Mouse (Mus musculus): ENCODE data around the gene Cdc45. TPM values are rescaled to one million over a fixed set of nuclear protein-coding genes. Genes with fewer than 3 reads are reported as not detected.
"Not testable (repeated sequence)": the region's sequence is repeated elsewhere in the genome, so short reads cannot be mapped to it uniquely, and the experiment has no call there.

The Cdc45 gene
- total RNA-seq (2021): 1 to 10 TPM; 2.6 to 4.2 TPM
- long read RNA-seq, experiment 1, partial matches to known transcripts: 3 of 6 reads
- long read RNA-seq, experiment 1, other reads (novel, unspliced or antisense): 2 of 6 reads
- long read RNA-seq, experiment 2, partial matches to known transcripts: 6 of 22 reads
- long read RNA-seq, experiment 2, other reads (novel, unspliced or antisense): 15 of 22 reads

GRCm38 (mm10) chr16:18811468-18812384 is at the start of gene Cdc45, which contains the start of gene Ufd1:
Gene Cdc45, minus strand, starts transcription at chr16:18811987.
Gene Ufd1, plus strand, starts transcription at chr16:18811779.
- DNase-seq (ENCODE audit: low spot score in 2 of 2): peak; percentile 86 to 94

DNA sequence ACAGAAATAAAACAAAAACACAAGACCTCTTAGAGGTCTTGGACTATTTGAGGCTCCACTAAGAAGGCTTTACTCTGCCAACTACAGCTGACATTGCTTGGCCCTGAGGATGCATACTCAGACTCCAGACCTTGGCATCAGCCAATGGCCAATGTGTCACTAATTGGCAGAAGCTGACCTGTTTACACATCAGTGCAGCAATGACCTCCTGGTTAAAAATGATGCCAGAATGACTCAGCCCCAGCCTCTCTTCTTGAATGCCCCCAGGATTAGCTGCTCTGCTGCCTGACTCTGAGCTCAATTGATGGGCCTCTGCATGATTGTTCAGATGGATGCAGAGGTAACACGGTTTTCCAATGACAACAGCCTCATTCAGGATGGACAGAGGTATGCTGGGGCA is 48.4 kb upstream of the Cdc45 start:
- no peak for DNase-seq (ENCODE audit: low spot score in 2 of 2)

DNA sequence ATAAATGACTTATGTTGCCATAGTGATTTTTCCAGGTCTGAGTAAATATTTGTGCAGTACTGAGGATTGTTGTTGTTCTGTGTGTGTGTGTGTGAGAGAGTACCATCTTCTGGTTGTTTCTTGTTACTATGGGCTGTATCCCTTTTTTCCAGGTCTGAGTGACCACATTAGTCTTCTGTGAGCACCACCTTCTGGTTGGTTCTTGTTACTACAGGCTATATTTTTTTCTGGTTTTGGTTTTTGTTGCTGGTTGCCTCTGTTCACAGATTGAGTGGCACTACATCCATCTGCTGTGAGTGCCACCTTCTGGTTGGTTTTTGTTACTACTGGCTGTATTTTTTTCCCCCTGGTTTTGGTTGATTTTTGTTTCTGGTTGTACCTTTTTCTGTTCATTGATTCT is 46.8 kb upstream of the Cdc45 start:
- peak in 1 of 2 experiments; percentile 81 for DNase-seq (ENCODE audit: low spot score in 2 of 2)

DNA sequence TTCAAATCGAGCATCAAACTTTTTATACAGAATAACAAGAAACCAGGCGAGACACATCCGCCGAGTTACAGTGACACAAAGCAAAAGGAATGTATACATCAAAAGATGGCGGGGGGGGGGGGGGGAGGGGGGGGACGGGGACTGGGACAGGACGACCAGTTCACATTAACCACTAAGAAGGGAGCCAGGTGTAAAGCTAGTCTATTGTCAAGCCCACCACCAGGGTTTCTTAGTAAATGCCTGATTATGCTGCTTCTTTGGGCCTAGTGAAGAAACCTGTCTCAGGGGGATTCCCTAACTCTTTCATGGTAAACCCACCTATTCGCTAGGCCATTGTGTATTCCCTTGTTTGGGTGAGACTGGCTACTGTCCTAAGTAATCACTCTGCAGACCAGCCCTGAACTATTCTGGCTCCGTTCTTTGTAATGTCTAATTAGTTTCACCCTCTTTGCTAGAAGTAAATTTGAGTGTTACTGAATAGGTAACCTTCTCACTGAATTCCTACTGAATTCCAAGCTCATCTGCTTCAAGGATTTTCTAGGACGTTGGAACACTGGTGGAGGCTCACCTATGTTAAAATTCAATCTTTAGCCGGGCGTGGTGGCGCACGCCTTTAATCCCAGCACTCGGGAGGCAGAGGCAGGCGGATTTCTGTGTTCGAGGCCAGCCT is 37.9 kb upstream of the Cdc45 start:
- DNase-seq (ENCODE audit: low spot score in 2 of 2): not testable (repeated sequence)

DNA sequence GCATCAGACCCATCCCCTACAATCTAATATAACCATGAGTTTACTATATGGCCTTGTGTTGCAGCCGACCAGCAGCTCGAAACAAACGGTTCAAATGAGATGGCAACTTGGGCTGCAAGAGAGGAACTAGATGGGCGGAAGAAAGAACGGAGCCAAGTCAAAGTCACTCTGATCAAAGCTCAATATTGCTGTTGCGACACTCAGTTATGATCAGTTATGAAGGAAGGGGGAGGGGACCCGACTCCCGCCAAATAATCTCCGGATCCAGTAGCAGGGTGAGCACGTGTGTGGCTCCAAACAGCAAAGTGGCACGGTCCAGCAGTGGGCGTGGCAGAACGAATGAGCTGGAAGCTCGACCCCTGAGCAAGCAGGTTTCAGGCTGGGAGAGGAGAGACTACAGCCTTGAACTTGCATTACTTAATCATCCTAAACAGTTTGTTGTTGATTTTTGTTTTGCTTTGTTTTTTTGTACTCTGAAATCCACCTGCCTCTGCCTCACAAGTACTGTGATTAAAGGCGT is 34.6 kb upstream of the Cdc45 start:
- DNase-seq (ENCODE audit: low spot score in 2 of 2): no peak

- DNase-seq (ENCODE audit: low spot score in 2 of 2): no peak
Observed at GRCm38 (mm10) chr16:18838346-18838745, 26.6 kb upstream of the Cdc45 start.

GRCm38 (mm10) chr16:18836468-18837208 is 24.9 kb upstream of the Cdc45 start, which contains the start of the genes 2510002D24Rik and Gm28539:
Gene 2510002D24Rik, plus strand, starts transcription at chr16:18836578.
Gene Gm28539, plus strand, starts transcription at chr16:18836584.
- DNase-seq (ENCODE audit: low spot score in 2 of 2): peak; percentile 88 to 95

GRCm38 (mm10) chr16:18836073-18836467 is 24.3 kb upstream of the Cdc45 start:
- DNase-seq (ENCODE audit: low spot score in 2 of 2): no peak

- no peak for DNase-seq (ENCODE audit: low spot score in 2 of 2)
Observed at GRCm38 (mm10) chr16:18833486-18833885, 21.7 kb upstream of the Cdc45 start.

DNA sequence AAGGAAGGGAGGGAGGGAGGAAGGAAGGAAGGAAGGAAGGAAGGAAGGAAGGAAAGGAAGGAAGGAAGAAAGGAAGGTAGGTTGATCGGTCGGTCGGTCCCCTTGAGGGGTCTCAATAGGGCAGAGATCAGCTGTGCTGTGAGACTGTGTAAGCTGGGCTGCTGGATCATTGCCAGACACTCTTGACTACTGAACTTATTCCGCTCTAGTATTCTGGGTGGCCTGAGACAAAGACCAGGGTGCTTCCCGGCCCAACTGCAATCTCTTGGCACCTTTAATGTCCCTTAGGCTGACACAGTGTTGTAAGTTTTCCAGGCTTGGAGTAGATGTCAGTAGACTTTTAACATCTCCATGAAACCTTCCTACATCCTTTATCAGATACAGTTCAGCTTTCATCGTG is 17.3 kb upstream of the Cdc45 start:
- DNase-seq (ENCODE audit: low spot score in 2 of 2): no peak

DNA sequence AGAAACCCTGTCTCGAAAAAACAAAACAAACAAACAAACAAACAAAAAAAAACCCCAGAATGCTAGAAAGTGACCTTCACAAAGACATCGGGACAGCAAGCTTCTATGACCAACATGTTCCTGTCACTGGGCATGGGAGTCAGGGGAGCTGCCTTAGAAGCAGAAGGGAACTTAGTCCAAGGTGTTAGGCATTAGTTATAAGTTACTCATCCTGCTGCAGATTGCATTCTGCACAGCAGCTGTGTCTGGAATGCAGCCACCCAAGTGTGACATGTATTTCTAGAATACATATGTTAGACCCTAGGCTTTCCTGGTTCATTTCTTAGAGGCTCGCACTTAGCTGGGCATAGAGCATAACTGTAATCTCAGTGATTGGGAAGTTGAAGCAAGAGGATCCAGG is 16.8 kb upstream of the Cdc45 start:
- no peak for DNase-seq (ENCODE audit: low spot score in 2 of 2)

DNA sequence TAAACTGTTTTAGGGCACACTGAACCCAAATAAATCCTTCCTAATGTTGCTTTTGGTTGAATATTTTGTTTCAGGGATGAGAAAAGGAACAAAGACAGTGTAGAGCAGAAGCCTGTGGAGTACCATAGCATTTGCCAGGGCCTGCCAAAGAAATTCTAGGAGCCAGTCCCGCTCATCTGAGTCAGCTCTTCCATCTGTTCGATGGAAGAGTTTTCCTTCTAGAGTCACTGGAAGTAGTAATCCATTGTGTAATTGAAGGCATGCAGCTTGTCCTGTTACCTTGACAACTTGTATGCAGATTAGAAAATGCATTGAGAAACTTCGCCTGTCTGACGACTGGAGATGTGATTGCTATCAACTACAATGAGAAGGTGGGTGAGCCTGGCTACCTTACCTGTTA is 11.1 kb upstream of the Cdc45 start:
- DNase-seq (ENCODE audit: low spot score in 2 of 2): peak in 1 of 2 experiments; percentile 64

- no peak for DNase-seq (ENCODE audit: low spot score in 2 of 2)
Observed at GRCm38 (mm10) chr16:18822356-18822755, 10.6 kb upstream of the Cdc45 start.

DNA sequence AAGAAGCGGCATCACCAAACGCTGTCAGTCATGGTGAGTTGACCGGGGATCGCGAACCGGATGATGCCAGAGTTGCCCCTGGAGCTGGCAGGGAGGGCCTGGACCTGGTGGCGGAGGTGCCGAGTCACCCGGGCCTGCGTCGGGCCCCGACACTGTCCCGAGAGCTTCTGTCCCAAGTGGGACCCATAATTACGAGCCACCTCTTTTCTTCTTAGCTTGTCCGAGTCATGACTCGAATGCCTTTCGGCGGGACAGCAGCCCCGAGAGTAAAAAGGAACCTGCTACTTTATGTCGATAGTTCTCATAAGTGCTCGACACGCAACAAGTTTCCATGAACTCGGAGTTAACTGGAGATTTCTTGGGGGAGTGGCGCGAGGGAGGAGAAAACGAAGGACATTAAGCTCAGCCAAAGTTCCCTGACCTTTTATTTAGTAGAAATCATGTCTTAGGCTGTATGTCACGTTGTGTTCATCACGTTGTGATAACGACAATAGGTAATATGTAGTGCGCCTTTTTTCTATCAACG is 661 bp upstream of the Cdc45 start:
- no peak for DNase-seq (ENCODE audit: low spot score in 2 of 2)

DNA sequence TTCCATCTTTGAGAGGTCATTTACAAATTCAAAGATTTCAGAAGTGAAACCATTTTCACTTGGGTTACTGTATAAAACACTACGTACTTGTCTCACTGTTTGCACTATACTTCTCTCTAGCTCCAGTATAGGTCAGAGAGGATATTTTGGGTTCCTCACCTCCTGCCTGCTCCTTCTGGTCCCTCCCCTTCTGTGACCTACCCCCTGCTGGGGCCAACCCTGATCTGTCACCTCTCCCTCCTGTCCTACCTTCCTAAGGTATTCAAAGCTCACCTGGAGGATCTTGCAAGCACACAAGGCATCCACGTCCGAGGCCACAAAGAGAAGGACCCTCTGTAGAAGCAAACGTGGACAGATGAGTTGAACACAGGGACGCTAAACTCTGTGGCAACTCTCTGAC is 755 bp downstream of the Cdc45 start:
- DNase-seq (ENCODE audit: low spot score in 2 of 2): no peak

DNA sequence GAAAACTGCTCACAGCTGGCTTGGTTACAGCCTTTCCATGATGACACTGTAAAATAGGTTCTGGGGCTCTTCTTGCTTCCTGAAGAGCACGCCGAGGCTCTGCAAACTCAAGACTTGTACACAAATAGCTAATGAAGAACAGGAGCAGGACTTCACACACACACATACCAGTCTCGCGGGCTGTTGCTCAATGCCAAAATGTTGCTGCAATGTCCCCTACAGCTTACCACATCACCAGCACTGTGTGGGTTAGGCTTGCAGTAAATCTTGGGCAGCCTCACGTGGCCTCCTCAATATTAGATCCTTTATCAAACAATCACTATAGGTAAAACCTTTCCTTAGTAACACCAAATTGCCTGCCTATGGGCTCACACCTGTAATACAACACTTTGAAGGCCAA is 2.8 kb downstream of the Cdc45 start:
- DNase-seq (ENCODE audit: low spot score in 2 of 2): no peak

DNA sequence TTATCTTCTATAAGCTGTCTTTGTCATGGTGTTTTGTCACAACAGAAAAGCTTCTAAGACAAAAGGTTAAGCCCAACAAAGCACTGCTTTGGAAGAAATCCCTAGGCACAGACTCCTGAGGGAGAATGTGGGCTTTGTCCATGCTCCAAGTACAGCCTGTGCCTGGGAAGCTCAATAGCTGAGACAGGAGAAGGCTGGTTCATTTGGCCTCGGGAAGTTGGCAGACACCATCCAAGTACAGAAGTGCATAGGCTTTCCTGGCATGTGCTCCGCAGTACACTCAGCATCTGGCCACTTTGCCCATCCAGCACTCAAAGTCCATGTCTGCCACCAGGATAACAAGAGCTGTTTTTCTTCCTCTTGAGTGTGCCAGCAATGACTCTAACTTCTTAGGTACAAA is 6.0 kb downstream of the Cdc45 start:
- DNase-seq (ENCODE audit: low spot score in 2 of 2): peak in 1 of 2 experiments; percentile 28

DNA sequence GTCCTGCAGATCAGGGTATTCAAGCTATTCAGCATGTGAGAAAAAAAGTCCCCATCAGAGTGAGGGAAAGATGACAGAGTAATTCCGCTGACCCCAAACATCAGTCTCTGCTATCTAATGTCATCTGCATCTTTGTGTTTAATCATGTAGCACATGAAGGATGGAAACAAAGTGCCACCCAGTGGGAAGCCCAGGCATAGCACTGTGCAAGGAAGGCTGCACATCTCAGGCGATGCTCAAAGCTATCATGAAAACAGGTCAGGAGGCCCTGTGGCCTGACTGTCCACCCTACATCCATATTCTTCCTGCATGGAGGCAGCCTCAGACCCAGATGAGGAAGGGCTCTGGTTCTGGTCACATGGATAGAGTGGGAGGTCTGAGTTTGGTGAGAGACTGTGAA is 12.9 kb downstream of the Cdc45 start:
- DNase-seq (ENCODE audit: low spot score in 2 of 2): peak; percentile 73 to 78

DNA sequence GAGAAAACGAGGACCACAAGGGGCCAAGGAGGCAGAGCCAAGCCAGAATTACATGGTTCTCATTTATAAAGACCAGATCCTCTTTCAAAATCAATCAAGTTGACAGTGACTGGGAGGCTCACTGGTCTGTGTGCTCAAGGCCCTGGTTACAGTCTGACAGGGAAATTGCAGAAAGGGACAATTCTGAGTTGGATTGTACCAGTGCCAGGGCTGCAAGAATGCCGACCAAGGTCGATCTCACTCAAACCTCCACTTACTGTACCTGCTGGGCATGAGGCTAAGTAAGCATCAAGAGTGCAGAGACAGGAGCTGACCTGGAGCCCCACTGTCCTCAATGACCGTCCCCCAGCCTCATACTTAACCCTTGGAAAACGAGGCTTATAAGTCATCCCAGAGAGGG is 13.6 kb downstream of the Cdc45 start:
- no peak for DNase-seq (ENCODE audit: low spot score in 2 of 2)

DNA sequence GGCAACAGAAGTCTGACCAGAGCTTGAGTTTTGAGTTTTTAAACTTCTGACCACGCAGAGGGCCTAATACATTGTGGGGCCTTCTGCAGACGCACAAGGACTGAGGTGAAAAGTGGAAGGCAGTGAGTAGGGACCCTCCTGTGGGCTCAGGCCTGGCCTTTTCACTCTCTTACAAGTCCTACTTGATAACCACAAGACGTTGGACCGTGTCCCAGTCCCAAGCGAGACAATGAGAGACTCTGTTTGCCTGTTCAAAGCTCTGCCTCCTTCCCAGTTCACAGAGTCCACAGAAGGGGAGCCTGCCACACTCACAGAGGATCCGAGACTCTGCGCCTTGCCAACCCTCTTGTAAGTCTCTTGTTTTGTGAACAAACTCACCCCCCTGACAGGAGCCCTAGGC is 15.1 kb downstream of the Cdc45 start:
- DNase-seq (ENCODE audit: low spot score in 2 of 2): no peak
